Mouse (Mus musculus) bone marrow macrophage, adult 2 months (primary cell): ENCODE results near the gene Tmem182.

Experiments
- CTCF ChIP-seq: IDR thresholded peaks from 2 replicates; pipeline ENCODE4 v1.5.1; 2012; ENCODE audit warnings: low read depth, mild to moderate bottlenecking, low read length, moderate library complexity
- POLR2A ChIP-seq: IDR thresholded peaks from 2 replicates; pipeline ENCODE4 v1.6.1; 2012; ENCODE audit warnings: mild to moderate bottlenecking, low read depth, low read length, borderline replicate concordance

- TF ChIP-seq CTCF (no peak), POLR2A (no peak)
Observed at GRCm38 (mm10) chr1:40835468-40835867, 30.1 kb downstream of the Tmem182 start.
